Mouse (Mus musculus) gastrocnemius, postnatal 4 days (tissue): Measurements from ENCODE around the gene Arhgef19. TPM values are rescaled to one million over a fixed set of nuclear protein-coding genes. Genes with fewer than 3 reads are reported as not detected.

Experiments used
- DNase-seq, 2 experiments: peaks; one replicate each; pipeline ENCODE4 v3.0.0; 2021 to 2022; ENCODE audit warnings: low spot score in 2 of 2, mixed read lengths in 2 of 2
- total RNA-seq, 2 experiments: library from RNA; stranded (reverse); gene quantifications; 2 replicates each; pipeline ENCODE4 v1.2.3; 2021

The Arhgef19 gene
- total RNA-seq, 2 experiments from 2014 or later = 3.0 to 4.7 TPM

- no peak for DNase-seq
Observed at GRCm38 (mm10) chr4:141282087-141282486, 42.8 kb downstream of the Arhgef19 start.

- no peak for DNase-seq
Observed at GRCm38 (mm10) chr4:141282623-141283022, 43.3 kb downstream of the Arhgef19 start.

- DNase-seq = no peak
Observed at GRCm38 (mm10) chr4:141283176-141283878, 44.0 kb downstream of the Arhgef19 start.

- no peak for DNase-seq
Observed at GRCm38 (mm10) chr4:141283879-141284411, 44.6 kb downstream of the Arhgef19 start.

- DNase-seq = no peak
Observed at GRCm38 (mm10) chr4:141284486-141284885, 45.2 kb downstream of the Arhgef19 start.

GRCm38 (mm10) chr4:141285128-141285527 is 45.8 kb downstream of the Arhgef19 start:
- DNase-seq = no peak

GRCm38 (mm10) chr4:141286860-141287517 is 47.7 kb downstream of the Arhgef19 start:
- DNase-seq = no peak

- no peak for DNase-seq
Observed at GRCm38 (mm10) chr4:141287518-141288004, 48.3 kb downstream of the Arhgef19 start.

- DNase-seq = no peak
Observed at GRCm38 (mm10) chr4:141288152-141288551, 48.9 kb downstream of the Arhgef19 start.

GRCm38 (mm10) chr4:141291571-141292375 is 52.5 kb downstream of the Arhgef19 start:
- no peak for DNase-seq

- no peak for DNase-seq
Observed at GRCm38 (mm10) chr4:141295774-141296186, 56.5 kb downstream of the Arhgef19 start.

- no peak for DNase-seq
Observed at GRCm38 (mm10) chr4:141297934-141298333, 58.6 kb downstream of the Arhgef19 start.

GRCm38 (mm10) chr4:141299356-141299755 is 60.1 kb downstream of the Arhgef19 start:
- DNase-seq = no peak

GRCm38 (mm10) chr4:141300196-141300595 is 60.9 kb downstream of the Arhgef19 start:
- no peak for DNase-seq

GRCm38 (mm10) chr4:141301116-141301553 is 61.8 kb downstream of the Arhgef19 start, which contains the start of gene Epha2:
Gene Epha2 (plus strand): TSS chr4:141301240.
- peak in 1 of 2 experiments; percentile 72 for DNase-seq

- no peak for DNase-seq
Observed at GRCm38 (mm10) chr4:141301591-141302427, 62.5 kb downstream of the Arhgef19 start.

- no peak for DNase-seq
Observed at GRCm38 (mm10) chr4:141302428-141303401, 63.4 kb downstream of the Arhgef19 start.

- no peak for DNase-seq
Observed at GRCm38 (mm10) chr4:141303402-141304222, 64.3 kb downstream of the Arhgef19 start.
